Mouse (Mus musculus) heart, postnatal 0 days (tissue): Measurements from ENCODE around the gene Wfdc21.

Experiments used
- CTCF ChIP-seq: IDR thresholded peaks from 2 replicates; pipeline ENCODE4 v1.5.1; 2016; ENCODE audit warnings: antibody characterized with exemption, control low read depth, low read depth
- EP300 ChIP-seq: IDR thresholded peaks from 2 replicates; pipeline ENCODE4 v1.6.1; 2016; ENCODE audit warnings: antibody characterized with exemption, low read depth

DNA sequence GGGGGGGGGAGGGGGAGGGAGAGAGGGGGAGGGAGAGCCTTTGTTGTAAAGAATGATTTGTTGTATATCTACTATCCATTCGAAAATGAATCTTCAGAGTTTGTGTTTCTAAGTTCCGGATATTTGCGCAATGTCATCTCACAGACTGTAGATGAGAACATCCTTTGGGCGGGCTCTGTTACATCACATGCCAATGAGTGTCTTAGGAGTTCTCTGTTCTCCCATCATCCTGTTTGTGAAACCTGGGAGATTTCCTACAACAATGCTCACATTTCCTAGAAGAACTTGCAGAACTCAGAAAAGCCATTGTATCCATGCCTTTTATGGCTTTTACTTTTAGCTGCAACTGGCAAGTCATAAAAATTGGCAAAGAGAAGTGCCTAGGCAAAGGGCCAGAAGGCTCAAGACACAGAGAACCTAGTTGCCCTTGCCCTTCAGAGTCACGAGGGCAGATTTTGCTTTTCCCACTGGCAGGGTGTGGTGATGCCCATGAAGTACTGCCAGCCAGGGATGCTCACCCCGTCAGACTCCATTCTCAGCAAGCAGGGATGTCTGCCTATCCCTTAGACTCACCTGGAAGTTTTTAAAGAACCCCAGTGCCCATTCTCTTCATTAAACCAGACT is 29.6 kb upstream of the Wfdc21 start:
- no peak for TF ChIP-seq CTCF
- no peak for TF ChIP-seq EP300
